Mouse (Mus musculus) thymus, postnatal 0 days (tissue): Measurements from ENCODE around the gene Tctex1d1. TPM values are rescaled to one million over a fixed set of nuclear protein-coding genes. Genes with fewer than 3 reads are reported as not detected.

Experiments used
- polyA plus RNA-seq: library from polyadenylated mRNA; unstranded; fragments of >200 nt; fragmentation: Nextera tagmentation; extraction: Ambion mirVana; gene quantifications from 2 replicates; pipeline ENCODE4 v1.2.1, GENCODE M21; 2015

Gene Tctex1d1
- polyA plus RNA-seq, 1 experiment from 2014 or later: 62.1 TPM

Other genes starting within 250 kb of the Tctex1d1 start
- gene Sgip1, start 237.3 kb upstream of the Tctex1d1 start, polyA plus RNA-seq: 2.7 and 3.2 TPM in 2 replicates
- gene Insl5, start 48.2 kb downstream of the Tctex1d1 start, polyA plus RNA-seq: 13.6 and 17.9 TPM in 2 replicates
- 116 and 169 TPM in 2 replicates for gene Mier1, start 135.8 kb downstream of the Tctex1d1 start, polyA plus RNA-seq
- 8.8 and 10.6 TPM in 2 replicates for gene Wdr78, start 135.9 kb downstream of the Tctex1d1 start, polyA plus RNA-seq
- gene Slc35d1, start 236.6 kb downstream of the Tctex1d1 start, polyA plus RNA-seq: 24.1 and 26.6 TPM in 2 replicates